Mouse (Mus musculus) liver, embryonic 13.5 days (tissue): ENCODE measurements at regions not wholly inside any gene's neighbourhood (a gene's known extent, or its start where the extent isn't known, plus 50 kb on each side); places are given as distances from the start of the nearest gene placed in this dataset.
A peak's percentile ranks its signal among the peaks of the same experiment; 100 is the strongest.

Source experiments
- ATAC-seq: fragments of 200-750 bp; cut with Nextera tagmentation; 2 replicates; pipeline ENCODE4 v1.8.0; 2017; ENCODE audit warnings: low read depth, mild to moderate bottlenecking, moderate number of reproducible peaks, moderate library complexity
- DNase-seq: peaks from one replicate; pipeline ENCODE4 v3.0.0; 2022
- H3K27ac ChIP-seq: fragments of 300-500 bp; sonication (generic); 2 replicates; pipeline ENCODE4 v1.5.1; 2015; ENCODE audit warnings: moderate library complexity, mild to moderate bottlenecking, inconsistent platforms
- H3K27me3 ChIP-seq: fragments of 300-500 bp; sonication (generic); 2 replicates; pipeline ENCODE4 v1.6.1; 2015; ENCODE audit warnings: mild to moderate bottlenecking, inconsistent platforms
- H3K36me3 ChIP-seq: fragments of 300-500 bp; sonication (generic); 2 replicates; pipeline ENCODE4 v1.6.1; 2015; ENCODE audit warnings: mild to moderate bottlenecking, inconsistent platforms
- H3K4me1 ChIP-seq: fragments of 300-500 bp; sonication (generic); replicated peaks from 2 replicates; pipeline ENCODE4 v1.6.1; 2015; ENCODE audit warnings: inconsistent platforms
- H3K4me2 ChIP-seq: fragments of 300-500 bp; sonication (generic); 2 replicates; pipeline ENCODE4 v1.6.1; 2015; ENCODE audit warnings: inconsistent platforms, mild to moderate bottlenecking, moderate library complexity
- H3K4me3 ChIP-seq: fragments of 300-500 bp; sonication (generic); replicated peaks from 2 replicates; pipeline ENCODE4 v1.5.1; 2015; ENCODE audit warnings: mild to moderate bottlenecking, inconsistent platforms
- H3K9ac ChIP-seq: fragments of 300-500 bp; sonication (generic); 2 replicates; pipeline ENCODE4 v1.6.1; 2015; ENCODE audit warnings: mild to moderate bottlenecking, inconsistent platforms
- H3K9me3 ChIP-seq: fragments of 300-500 bp; sonication (generic); replicated peaks from 2 replicates; pipeline ENCODE4 v1.6.1; 2016; ENCODE audit warnings: inconsistent platforms
- WGBS: fragments of 180-500 bp; shearing (Covaris S2); methylation state at CpG from one replicate; pipeline ENCODE4 v1.1.7; 2015; ENCODE audit not compliant: insufficient replicate concordance; 5-methylcytosine and 5-hydroxymethylcytosine counted together

DNA sequence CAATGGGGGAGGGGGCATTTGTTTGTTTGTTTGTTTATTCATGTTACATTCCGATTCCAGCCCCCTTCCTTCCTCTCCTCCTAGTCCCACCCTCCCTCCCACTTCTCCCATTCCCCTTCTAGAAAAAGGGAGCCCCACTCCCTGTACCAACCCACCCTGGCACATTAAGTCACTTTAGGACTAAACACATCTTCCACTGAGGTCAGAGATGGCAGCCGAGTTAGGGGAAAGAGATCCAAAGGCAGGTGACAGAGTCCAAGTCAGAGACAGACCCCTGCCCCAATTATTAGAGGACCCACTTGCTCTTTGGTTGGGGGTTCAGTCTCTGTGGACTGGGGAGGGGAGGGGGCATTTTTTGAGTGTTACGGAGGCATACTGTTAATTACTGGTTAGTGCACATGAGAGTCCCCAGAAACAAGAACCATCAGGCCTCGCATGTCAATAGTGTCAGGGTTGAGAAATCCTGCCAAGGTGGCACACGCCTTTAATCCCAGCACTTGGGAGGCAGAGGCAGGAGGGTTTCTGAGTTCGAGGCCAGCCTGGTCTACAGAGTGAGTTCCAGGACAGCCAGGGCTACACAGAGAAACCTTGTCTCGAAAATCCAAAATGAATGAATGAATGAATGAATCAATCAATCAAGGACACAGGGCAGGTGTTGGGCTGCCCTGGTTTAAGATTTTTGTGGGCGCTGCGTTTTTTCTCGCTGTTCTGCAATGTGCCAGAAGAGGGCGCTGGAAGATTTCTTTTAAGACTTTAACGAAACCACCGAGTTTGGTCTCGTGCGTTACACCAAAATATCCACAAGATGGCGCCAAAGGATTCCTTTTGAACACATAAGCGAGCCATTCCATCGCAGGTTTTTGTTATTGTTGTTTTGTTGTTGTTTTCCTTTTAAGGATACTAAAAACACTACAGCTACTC lies 67.8 kb upstream of the Arhgap29 start:
- Histone ChIP-seq H3K27ac (no peak overlapping the region), H3K36me3 (no peaks in the 10 kb centered on the region), H3K9me3 (no peaks in the 10 kb centered on the region), H3K27me3 (no peaks in the 10 kb centered on the region), H3K4me1 (peaks cover 8% of the 10 kb centered on the region; the same call in 1 of the 2 replicates), H3K4me3 (no peak overlapping the region), H3K9ac (no peak overlapping the region), H3K4me2 (no peak overlapping the region)
- peak; percentile 77 for DNase-seq
- ATAC-seq, result no peak
- 18% methylated on average over 18 of the region's 18 CpGs for WGBS

DNA sequence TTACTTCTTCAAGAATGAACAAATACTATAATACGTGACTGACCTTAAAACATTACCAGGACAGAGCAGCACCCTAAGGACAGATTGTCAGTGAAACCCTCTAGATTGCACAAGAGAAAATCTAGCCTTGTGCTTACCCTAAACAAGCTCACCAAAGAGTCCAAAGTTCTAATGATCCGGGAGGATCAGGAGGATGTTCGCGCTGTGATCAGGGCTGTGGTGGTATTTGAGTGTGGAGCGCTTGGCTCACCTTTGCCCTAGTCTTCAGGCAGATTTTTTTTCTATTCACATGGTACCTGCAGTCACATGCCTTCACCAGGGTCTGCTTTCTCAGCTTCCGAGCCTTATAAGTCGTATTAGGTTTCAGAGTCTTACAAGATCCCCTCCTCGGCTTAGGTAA lies 65.3 kb upstream of the Abcd3 start:
- DNase-seq, result no peak
- 66% methylated on average over 8 of the region's 8 CpGs for WGBS

DNA sequence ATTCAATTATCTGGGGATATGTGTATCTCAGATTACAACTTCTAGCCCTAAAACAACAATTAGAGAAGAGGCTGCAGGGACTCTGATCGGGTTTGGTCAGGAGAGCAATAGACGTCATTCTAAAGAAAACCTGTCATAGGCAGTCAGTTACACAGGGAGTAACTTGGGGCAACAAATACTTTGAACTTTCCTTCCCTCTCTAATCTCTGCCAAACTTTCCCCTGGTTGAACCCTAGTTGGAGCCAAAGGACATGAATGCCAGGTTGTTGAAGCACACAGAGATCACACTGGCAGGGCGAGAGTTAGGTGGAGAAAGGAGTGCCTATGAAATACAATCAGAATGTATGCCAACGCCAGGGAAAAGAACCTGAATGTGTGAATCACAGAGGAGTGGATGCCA lies 60.0 kb upstream of the Abcd3 start:
- no peak for ATAC-seq
- WGBS, result 68% methylated on average over 4 of the region's 4 CpGs

More for the DNA sequence above, 65.3 kb upstream of the Abcd3 start:
- peak; percentile 68 for ATAC-seq
- Histone ChIP-seq H3K27ac (no peak overlapping the region), H3K9ac (no peak overlapping the region), H3K4me2 (no peak overlapping the region), H3K9me3 (no peaks in the 10 kb centered on the region), H3K4me1 (no peaks in the 10 kb centered on the region), H3K36me3 (no peaks in the 10 kb centered on the region), H3K4me3 (no peak overlapping the region), H3K27me3 (no peaks in the 10 kb centered on the region)

DNA sequence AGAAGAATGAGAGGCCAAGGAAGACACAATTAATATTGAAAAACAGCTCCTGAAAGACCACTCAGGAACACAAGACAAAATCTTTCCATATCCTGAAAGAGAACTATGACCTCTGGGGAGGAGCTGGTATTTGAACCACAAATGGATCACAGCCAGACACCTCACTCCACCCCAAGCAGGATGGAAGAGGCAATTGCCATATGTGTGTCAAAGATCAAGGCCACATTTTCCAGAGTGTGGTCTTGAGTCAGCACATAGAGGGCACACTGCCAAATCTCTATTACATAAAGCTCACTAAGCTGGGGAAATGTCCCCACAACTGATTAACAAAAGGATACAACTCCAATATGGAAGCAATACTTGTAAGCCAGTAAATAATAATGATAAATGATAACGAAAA lies 59.5 kb upstream of the Abcd3 start:
- Histone ChIP-seq H3K27ac (no peak overlapping the region), H3K9ac (no peak overlapping the region), H3K4me3 (no peak overlapping the region), H3K4me2 (no peak overlapping the region), H3K36me3 (no peaks in the 10 kb centered on the region), H3K9me3 (no peaks in the 10 kb centered on the region), H3K4me1 (no peaks in the 10 kb centered on the region), H3K27me3 (no peaks in the 10 kb centered on the region)
- ATAC-seq, result no peak
- WGBS, result 68% methylated on average over 1 of the region's 1 CpGs
- no peak for DNase-seq

More for the DNA sequence above, 60.0 kb upstream of the Abcd3 start:
- Histone ChIP-seq H3K4me2 (no peak overlapping the region), H3K36me3 (no peaks in the 10 kb centered on the region), H3K9me3 (no peaks in the 10 kb centered on the region), H3K27ac (no peak overlapping the region), H3K4me1 (no peaks in the 10 kb centered on the region), H3K4me3 (no peak overlapping the region), H3K27me3 (no peaks in the 10 kb centered on the region), H3K9ac (no peak overlapping the region)
- DNase-seq, result no peak

DNA sequence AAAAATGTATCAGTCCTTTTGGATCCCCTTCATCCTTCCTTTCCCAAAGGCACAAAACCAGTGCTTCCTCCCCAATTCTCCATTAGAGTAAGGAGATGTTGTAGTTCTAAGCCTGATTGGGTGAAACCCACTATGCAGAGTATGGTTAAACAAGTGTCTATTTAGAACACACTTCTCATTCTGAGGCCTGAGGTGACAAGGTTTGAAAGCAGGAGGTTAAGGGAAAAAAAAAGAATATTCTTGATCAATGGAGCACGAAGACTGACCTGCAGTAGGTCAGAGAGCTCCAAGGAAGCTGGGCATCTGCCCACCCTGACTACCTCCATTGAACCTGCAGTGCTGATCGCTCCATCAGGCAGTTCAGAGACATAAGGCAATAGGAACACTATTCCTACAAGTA lies 58.5 kb upstream of the Abcd3 start:
- Histone ChIP-seq H3K36me3 (no peaks in the 10 kb centered on the region), H3K4me2 (no peak overlapping the region), H3K9me3 (no peaks in the 10 kb centered on the region), H3K27me3 (no peaks in the 10 kb centered on the region), H3K4me1 (no peaks in the 10 kb centered on the region), H3K9ac (no peak overlapping the region), H3K27ac (no peak overlapping the region), H3K4me3 (no peak overlapping the region)
- DNase-seq (no peak), ATAC-seq (no peak)
- WGBS, result 58% methylated on average over 2 of the region's 2 CpGs

DNA sequence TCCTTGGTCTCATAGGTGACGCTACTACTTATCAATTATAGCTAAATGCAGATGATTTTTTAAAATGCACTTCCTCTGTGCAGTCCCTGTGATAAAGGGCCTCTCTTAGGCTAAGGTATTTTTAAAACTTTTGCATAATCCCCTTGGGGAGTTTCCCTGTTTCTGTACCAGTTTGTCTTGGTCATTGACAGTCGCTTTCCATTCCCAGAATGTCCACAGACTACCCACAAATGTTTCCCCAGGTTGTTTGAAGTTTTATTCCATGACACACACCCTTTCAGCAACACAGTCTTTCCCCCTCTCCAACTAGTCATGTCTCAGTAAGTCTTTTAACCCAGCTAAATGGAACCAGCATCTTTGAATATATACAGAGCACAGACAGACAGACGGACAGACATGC lies 57.6 kb upstream of the Abcd3 start:
- ATAC-seq (no peak), DNase-seq (no peak)
- Histone ChIP-seq H3K9ac (no peak overlapping the region), H3K4me3 (no peak overlapping the region), H3K27ac (no peak overlapping the region), H3K4me2 (no peak overlapping the region), H3K4me1 (no peaks in the 10 kb centered on the region), H3K9me3 (no peaks in the 10 kb centered on the region), H3K36me3 (no peaks in the 10 kb centered on the region), H3K27me3 (no peaks in the 10 kb centered on the region)
- WGBS, result 53% methylated on average over 3 of the region's 3 CpGs

DNA sequence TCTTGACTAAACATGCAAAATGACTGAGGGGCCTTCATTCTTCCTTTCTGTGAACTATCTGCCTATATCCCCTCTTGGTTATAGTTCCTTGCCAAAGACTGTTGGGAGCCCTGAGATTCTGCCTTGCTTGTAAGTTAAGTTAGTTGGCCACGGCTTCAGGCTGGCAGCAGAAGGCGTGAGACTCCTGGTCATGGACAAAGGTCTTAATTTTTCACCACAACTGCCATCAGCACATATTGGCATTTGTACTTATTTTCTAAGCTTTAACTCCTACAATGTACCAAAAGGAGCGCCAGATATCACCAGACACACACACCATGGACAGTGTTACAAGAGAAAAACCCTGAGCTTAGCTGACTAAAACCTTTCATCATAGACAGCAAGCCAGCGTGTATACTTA lies 56.7 kb upstream of the Abcd3 start:
- no peak for DNase-seq
- ATAC-seq, result no peak
- no peaks in the 10 kb centered on the region for H3K9me3 ChIP-seq

DNA sequence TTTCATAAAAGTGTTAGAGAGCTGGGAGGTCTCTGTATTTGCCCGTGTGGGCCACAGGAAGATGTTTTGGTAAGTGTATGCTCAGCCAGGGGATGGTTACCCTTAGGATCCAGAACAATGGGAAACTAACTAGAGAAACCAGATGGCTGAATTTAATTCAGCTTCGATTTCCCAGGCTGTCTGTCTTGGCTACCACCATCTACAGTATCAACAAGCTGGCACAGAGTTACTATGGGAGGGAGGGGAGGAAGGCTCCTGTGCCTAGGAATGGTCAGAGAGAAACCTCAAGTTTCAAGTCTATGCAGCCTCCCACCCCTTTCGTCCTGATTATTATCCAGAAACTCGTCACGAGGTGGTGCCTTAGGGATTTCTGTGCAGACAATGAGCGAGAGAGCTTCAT lies 55.6 kb upstream of the Abcd3 start:
- Histone ChIP-seq H3K36me3 (no peaks in the 10 kb centered on the region), H3K4me1 (no peaks in the 10 kb centered on the region), H3K9ac (no peak overlapping the region), H3K27ac (no peak overlapping the region), H3K4me2 (no peak overlapping the region), H3K9me3 (no peaks in the 10 kb centered on the region), H3K27me3 (no peaks in the 10 kb centered on the region), H3K4me3 (no peak overlapping the region)
- no peak for DNase-seq
- ATAC-seq, result no peak
- WGBS, result 63% methylated on average over 6 of the region's 6 CpGs

More for the DNA sequence above, 56.7 kb upstream of the Abcd3 start:
- H3K4me3 ChIP-seq, result no peak overlapping the region
- H3K9ac ChIP-seq, result no peak overlapping the region
- H3K27ac ChIP-seq, result no peak overlapping the region
- H3K4me1 ChIP-seq, result no peaks in the 10 kb centered on the region
- no peaks in the 10 kb centered on the region for H3K27me3 ChIP-seq
- no peak overlapping the region for H3K4me2 ChIP-seq
- H3K36me3 ChIP-seq, result no peaks in the 10 kb centered on the region
- 67% methylated on average over 4 of the region's 4 CpGs for WGBS

DNA sequence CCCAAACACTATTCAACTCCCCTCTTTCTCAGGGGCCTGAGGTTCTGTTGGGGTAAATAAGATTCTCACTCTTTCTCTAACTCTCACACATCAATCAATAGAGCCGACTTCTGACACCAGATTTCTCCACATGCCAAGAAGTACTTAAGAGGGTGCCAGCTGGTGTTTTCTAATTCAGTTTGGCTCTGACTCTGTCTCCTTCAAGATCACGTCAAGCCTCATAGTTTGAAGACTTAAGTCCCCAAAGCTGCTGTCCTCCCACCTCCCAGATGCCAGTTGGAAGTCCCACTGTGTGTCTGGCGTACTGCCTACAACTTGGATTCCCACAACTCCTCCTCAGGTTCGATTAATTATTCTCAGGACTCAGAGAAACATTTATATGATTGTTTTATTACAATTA lies 54.6 kb upstream of the Abcd3 start:
- Histone ChIP-seq H3K27me3 (no peaks in the 10 kb centered on the region), H3K27ac (no peak overlapping the region), H3K9ac (no peak overlapping the region), H3K36me3 (no peaks in the 10 kb centered on the region), H3K4me3 (no peak overlapping the region), H3K9me3 (no peaks in the 10 kb centered on the region), H3K4me1 (no peaks in the 10 kb centered on the region; the same call in 1 of the 2 replicates), H3K4me2 (no peak overlapping the region)
- DNase-seq (no peak), ATAC-seq (no peak)
- 38% methylated on average over 4 of the region's 4 CpGs for WGBS

DNA sequence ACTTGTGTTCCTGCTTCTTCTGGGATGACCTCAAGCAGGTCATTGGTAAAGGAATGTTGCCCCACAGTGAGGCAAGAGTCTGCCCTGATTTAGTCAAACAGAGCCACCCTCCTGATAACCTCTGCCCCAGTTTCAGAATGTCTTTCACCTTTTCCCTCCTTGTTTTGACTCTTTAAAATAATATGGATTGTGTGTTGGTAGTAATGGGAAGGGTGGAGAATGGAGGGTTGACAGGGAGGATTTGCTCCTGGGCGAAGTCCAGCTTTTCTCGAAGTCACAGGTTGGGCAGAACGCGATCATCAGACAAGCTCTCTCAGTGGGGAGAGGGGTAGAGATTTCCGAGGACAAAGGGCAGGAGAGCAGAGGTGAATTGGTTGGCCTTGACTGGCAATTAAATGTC lies 52.2 kb upstream of the Abcd3 start:
- ATAC-seq (peak; percentile 54), DNase-seq (no peak)
- Histone ChIP-seq H3K9me3 (no peaks in the 10 kb centered on the region), H3K36me3 (no peaks in the 10 kb centered on the region), H3K9ac (no peak overlapping the region), H3K4me3 (no peak overlapping the region), H3K4me2 (no peak overlapping the region), H3K27me3 (no peaks in the 10 kb centered on the region), H3K27ac (no peak overlapping the region; the same call in 1 of the 2 replicates), H3K4me1 (no peaks in the 10 kb centered on the region; the same call in 1 of the 2 replicates)
- 57% methylated on average over 5 of the region's 5 CpGs for WGBS

DNA sequence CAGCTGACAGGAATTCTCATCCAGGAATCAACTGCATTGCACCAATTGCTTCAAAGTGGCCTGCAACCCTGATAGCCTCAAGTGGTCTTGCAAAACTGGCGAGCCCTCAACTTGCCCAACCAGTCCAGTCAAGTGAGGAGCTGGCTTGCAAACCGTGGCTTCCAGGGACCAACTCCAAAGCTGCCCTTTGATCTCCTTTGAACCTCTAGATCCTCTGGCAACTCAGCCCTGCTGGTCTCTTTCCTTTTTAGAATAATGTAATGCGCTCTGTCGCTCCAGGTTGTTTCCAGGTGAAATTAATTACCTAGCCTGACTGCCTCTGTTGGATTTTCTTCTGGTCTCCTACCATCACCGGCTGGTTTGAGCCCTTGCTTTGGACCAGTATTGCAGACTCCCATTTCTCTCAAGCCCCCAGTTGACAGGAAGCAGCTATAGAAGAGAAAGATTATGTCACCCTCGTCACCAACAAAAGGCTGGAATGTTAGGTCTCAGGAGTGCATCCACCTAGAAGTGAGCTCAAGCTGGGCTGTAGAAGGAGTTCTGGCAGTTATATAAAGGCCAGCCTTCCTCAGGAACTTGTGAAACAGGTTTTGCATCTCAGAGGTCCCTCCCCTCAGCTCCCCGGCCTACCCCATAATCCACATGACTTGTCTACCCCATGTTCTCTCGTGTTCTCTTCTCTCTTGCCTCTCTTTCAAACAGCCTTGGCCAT lies 49.8 kb upstream of the Abcd3 start:
- ATAC-seq, result no peak
- no peak for DNase-seq
- Histone ChIP-seq H3K9me3 (no peaks in the 10 kb centered on the region), H3K4me1 (no peaks in the 10 kb centered on the region; the same call in 1 of the 2 replicates), H3K36me3 (no peaks in the 10 kb centered on the region), H3K9ac (no peak overlapping the region), H3K27ac (no peak overlapping the region), H3K4me3 (no peak overlapping the region), H3K4me2 (no peak overlapping the region), H3K27me3 (no peaks in the 10 kb centered on the region)
- 48% methylated on average over 8 of the region's 8 CpGs for WGBS
